Mouse (Mus musculus): ENCODE data around the gene Jade1.

Gene Jade1

GRCm38 (mm10) chr3:41552777-41553548 is 2.6 kb upstream of the Jade1 start:
- DNase-seq, result no peak

DNA sequence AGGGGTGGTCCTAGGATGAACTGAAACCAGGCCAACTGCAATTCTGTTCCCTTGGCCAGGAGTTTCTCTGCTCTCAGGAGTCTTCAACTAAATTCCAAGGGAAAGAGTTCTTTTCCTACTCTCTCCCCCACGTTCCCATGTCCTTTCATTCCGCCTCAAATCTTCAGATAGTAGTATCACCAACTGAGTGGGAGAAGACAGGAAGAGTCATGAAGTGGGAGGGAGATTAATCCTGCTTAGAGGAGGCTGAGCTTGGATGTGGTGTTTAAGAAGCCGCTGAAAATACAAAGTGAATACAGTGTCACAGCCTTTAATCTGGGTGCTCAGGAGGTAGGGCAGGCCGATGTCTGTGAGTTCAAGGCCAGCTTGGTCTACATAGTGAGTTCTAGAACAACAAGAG is 1.9 kb upstream of the Jade1 start:
- DNase-seq, result no peak

DNA sequence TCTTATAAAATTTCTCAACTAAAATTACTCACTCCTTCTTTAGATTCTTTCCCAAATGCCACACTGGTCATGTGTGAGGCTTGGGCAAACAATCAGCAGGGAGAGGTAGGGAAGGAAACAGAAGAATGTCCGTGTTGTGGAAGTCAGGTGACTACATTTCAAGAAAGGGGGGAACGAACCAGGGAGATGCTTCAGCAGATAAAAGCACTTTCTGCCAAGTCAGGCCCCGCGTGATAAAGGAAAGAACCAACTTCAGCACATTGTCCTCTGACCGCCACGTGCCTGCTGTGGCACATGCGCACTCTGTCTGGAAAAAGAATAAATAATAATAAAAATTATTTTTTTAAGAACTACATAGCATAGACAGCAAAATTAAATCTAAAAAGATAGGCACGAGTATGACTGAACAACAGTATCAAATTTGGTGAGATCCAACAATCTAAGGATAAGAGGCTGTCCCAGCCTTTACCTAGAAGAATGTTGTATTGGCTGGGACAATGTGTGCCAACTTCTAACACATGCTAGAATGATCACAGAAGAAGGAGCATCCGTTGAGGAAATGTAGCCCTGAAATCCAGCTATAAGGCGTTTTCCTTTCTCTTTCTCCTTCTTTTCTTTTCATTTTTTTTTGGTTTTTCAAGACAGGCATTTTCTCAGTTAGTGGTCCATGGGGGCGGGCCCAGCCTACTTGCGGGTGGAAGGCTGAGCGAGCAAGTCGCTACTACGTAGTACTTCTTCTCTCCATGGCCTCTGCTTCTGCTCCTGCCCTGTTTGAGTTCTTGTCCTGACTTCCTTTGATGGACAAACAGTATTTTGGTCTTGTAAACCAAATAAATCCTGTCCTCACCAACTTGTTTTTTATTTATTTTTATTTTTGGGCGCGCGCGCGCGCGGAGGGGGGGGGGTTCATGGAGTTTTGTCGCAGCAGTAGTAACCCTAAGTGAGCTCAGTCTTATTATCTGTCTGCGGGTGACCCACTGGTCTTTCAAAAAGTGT is 753 bp upstream of the Jade1 start:
- no peak for DNase-seq

GRCm38 (mm10) chr3:41556451-41557266 is 1.1 kb downstream of the Jade1 start:
- DNase-seq, result no peak

DNA sequence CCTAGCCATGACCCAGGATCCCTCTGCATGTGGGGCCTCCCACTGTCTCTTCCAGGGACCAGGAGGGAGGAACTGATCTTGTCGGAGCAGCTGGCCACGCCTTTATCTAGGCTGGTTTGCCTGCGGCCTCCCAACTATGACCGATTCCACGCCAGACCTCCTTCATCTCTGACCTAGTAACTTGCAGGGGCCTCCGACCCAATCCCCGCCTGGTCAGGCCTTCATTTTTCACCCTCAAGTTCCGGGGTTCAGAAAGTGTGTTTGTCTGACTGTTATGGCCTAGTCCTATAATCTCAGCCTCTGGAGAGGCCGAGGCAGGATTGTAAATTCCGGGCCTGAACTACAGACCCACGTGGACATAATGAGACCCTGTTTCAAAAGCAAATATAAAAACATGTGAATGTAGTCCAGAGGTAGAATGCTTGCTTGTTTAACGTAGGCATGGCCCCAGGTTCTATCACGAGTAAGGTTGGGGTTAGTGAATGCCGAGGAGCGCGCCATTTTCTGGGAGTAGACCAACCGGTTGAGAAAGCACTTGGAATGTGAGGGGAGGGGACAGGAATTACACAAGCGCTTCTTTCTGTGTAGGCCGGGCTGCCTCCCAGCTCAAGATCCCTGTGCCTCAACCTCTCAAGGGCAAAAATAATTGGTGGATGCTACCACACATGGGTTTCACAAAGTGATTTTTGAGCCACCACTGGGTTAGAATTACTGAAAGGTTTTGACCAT is 1.9 kb downstream of the Jade1 start:
- no peak for DNase-seq

- no peak for DNase-seq
These were observed 5.0 kb downstream of the Jade1 start for GRCm38 (mm10) chr3:41560489-41560888.

GRCm38 (mm10) chr3:41561787-41562186 is 6.3 kb downstream of the Jade1 start:
- no peak for DNase-seq

DNA sequence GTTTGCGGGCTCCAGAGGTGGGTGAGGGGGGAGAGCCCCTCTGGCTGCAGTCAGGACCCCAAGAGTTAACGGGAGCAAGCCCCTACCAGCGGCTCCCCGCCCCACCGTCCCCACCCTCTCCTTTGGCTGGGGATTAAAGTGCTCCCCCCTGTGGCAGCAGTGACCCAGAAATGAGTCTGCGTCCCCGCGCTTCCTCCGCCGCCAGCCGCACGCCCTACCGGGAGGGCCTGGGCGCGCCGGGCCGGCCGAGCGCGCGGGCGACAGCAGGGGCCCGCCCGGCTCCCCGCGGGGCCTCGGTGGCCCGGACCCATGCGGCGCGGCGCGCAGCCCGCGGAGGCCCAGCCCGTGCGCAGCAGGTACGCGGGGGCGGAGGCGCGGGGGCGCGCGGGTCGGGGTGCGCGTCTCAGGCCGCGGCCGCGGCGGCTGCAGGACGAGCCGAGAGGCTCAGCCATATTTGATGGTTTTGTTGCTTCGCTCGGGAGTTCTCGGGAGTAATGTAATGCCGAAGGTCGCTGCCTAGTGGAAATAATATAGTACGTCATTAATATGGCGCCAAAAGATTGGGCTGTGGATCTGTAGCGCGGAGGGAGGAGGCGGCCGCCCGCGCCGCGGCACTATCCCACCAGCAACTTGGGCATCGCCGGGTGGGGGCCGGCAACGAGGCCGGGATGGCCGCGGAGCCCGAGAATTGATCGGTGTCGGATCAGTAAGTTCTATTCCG is 7.8 kb downstream of the Jade1 start:
- peak; percentile 90 for DNase-seq

- DNase-seq, result no peak
These were observed 8.5 kb downstream of the Jade1 start for GRCm38 (mm10) chr3:41563997-41564396.

DNA sequence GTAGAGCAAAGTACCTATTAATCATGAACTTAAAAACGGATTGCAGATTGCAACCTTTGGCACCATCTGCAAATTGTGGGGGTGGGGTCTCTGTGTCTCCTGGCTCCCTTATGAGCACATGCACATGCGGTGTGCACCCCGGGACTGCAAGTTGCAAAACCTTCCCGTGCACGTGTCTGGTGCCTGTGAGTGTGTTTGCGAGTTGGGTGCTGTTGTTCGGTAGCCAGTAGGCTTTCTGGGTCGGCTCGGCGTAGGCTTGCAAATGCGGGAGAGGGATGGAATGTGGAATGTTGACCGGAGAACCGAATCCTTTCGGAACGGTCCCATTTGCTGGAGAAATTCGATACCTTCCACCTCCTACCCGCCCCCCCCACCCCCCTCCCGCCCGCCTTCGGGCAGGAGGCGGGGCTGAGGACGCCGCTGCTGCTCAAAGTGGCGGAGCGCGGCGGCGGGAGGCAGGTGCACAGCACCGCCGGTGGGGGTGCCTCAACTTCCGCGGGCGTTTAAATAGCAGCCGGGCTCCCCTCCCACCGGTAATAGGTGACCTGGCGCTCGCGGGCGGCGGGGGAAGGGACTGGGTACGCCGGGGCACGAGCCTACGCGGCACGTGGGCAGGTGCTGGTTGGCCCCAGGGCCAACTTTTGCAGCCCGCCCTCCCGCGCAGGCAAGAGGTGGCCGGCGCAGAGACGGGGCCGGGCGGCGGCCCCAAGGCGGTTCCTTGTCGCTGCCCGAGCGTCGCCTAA is 9.1 kb downstream of the Jade1 start:
- DNase-seq, result peak; percentile 82

- peak; percentile 91 for DNase-seq
These were observed 9.9 kb downstream of the Jade1 start for GRCm38 (mm10) chr3:41565410-41565823.

DNA sequence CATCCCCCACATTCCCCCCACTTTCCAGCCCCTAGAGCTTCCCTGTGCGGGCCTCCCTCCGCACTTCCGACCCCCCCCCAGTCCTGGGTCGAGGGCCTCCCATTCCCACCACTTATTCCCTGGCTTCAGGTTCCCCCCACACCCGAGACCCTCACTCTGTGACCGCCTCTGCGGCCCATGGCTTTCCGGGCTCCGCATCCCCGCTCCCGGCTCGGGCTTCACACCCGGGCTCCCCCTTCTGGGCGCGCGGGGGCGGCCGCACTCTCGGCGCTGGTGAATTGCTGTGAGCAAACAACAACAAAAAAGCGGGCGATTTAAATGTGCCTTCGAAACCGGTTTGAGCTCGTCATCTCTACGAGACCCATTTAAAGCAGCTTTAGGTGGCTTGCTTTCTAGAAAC is 10.4 kb downstream of the Jade1 start:
- DNase-seq, result peak; percentile 89

- DNase-seq, result no peak
These were observed 14.4 kb downstream of the Jade1 start for GRCm38 (mm10) chr3:41569943-41570342.

DNA sequence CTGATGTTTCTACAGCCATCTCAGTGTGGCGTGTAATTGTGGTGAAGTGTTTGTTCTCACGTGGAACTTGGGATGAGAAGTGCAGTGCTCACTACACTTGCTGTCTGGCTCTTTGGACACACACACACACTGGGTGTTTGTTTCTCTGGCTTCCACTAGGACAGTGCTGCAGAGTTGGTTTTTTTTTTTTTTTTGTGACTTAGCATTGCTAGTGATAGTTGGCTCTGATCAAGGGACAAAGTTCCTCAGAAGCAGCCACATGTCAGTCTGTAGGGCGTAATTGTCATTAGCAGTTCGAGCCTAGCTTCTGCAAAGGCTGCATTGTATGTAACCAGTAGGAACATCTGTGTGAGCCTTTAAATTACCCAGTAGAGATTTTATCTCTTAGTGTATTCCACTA is 16.6 kb downstream of the Jade1 start:
- DNase-seq, result no peak

GRCm38 (mm10) chr3:41572968-41573367 is 17.4 kb downstream of the Jade1 start:
- no peak for DNase-seq

DNA sequence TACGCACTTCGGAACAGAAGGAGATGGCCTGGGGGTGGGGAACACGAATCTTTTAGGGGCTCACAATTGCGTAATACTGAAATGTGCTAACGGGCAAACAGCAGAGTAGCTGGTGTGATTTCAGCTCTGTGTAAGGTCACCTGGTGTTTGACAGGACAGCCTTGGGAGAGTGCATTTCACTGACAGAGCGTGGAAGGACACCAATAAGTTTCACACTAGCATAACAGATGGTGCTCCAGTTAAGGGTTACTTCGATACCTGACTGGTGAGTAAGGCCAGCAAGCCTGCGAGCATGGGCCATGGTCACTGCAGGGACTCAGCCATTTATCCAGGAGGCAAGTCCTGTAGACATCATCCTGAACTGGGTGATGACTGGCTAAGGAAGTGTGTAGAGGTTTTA is 18.7 kb downstream of the Jade1 start:
- DNase-seq, result no peak

GRCm38 (mm10) chr3:41574720-41575435 is 19.3 kb downstream of the Jade1 start:
- no peak for DNase-seq

DNA sequence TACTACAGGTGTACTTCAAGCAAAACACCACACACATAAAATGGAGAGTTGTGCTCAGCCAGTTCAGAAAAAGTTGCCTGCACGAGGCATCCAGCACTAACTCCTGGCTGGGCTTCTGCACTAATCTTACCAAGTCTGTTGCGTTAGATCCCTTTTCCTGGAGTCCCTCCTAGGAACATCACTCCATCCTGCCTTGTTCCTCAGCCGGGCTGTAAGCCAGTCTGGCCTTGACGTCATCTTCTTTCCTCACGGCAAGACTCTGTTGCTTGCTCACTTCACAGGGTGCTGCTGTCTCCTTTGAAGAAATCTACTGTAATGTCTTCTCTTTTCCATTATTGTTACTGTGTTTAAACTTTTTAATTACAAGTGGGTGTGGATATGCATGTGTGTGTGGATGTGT is 20.4 kb downstream of the Jade1 start:
- no peak for DNase-seq

DNA sequence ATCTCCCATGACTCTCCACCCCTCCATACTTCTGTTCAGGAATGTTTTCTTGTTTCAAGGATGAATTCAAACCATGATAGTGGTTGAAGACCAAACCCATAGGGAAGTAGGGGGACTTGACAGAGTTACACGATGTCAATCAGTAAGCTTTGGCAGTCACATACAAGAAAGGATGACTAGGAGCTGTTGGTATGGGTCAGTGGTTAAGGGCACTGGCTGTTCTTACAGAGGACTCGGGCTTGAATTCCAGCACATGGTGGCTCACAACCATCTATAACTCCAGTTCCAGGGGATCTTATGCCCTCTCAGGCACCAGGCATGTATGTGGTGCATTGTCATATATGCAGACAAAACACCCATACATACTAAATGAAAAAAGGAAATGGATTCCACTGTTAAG is 21.7 kb downstream of the Jade1 start:
- DNase-seq, result no peak

DNA sequence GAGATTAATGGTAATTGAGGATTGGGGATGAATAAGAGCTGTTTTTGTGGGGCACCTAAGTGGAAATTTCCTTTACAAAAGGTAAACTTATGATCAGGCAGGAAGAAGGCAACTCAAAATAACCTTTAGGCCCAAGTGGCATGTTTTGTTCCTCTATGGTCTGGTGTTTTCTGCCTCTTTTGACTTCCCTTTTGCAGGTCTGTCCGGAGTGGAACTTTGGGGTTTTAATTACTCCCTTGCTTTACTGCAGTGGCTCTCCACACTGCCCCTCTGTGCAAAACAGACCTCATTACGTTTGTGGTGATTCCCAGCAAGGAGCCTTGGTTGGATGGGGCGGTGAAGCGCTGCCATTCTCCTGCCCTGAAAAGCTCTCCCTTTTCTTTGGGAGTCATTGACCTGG is 24.3 kb downstream of the Jade1 start:
- no peak for DNase-seq

All from retina, postnatal 1 day (tissue).